Mouse (Mus musculus): ENCODE data around the gene Xrn2.
A peak's percentile ranks its signal among the peaks of the same experiment; 100 is the strongest.

The Xrn2 gene

DNA sequence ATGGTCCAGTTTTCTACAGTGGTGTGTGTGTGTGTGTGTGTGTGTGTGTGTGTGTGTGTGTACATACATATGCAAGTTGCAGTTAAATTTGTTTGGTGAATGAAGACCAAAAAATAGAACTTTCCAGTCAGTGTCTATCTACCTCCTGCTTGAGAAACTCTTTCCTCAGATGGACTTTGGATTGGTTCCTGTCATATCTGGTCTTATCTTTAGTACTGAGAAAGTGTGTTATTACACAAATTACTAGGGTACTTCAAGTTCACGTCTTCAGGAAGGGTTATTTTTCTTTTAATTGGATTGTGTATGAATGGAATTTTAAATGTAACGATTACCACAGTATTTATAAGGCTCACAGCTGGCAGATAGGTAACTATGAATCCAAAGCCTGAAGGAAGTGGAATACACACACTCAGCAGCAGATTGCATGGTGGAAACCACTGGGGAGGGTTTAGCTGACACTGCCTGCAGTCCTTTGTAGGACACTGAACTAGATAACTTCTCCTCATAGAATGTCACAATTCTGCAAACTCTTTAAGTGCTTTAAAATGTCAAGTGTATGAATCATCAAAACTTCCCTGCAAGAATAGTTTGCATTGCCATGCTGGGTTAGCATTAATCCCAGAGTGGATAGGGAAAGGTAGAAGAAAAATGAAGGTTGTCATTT is 40.6 kb downstream of the Xrn2 start:
- DNase-seq (ENCODE audit: low spot score in 2 of 2), result no peak

GRCm38 (mm10) chr2:147067480-147068246 is 54.9 kb downstream of the Xrn2 start:
- DNase-seq (ENCODE audit: low spot score in 2 of 2), result no peak

- no peak for DNase-seq (ENCODE audit: low spot score in 2 of 2)
These were observed 56.3 kb downstream of the Xrn2 start for GRCm38 (mm10) chr2:147069077-147069476.

DNA sequence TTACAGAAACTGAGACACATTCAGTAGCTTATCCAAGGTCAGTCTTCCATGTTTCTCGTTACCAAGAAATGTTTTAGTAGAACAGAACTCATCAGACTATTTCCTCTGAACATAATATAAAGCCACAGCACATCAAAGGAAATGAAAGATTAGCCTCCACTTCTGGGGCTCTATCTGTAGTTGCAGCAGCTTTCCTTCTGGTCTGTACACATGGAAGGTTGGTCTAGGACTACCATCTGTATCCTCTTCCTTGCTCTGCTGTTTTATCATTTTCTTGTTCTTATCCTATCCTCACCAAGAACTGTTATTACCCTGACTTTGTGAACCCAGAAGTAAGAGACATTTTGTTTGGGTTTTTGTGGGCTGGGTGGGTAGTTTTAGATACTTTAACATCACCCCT is 57.5 kb downstream of the Xrn2 start:
- DNase-seq (ENCODE audit: low spot score in 2 of 2), result no peak

GRCm38 (mm10) chr2:147073962-147074361 is 61.2 kb downstream of the Xrn2 start:
- DNase-seq (ENCODE audit: low spot score in 2 of 2), result no peak

DNA sequence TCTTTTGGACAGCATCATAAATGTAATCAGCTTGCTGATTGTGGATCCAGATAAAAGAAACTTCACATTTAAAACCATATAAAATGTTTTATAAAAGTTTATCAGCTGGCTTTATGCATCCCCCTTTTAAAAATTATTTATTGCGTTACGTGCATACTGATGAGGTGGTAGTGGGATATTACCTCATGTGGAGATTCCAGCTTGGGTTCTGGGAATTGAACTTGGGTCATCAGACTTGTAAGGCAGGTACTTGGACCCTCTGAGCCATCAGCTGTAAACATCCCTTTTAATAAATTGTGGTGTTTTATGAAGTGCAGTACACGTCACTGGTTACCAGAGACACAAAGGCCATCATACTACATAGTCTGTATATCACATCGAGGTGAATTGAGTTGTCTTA is 61.6 kb downstream of the Xrn2 start:
- no peak for DNase-seq (ENCODE audit: low spot score in 2 of 2)

DNA sequence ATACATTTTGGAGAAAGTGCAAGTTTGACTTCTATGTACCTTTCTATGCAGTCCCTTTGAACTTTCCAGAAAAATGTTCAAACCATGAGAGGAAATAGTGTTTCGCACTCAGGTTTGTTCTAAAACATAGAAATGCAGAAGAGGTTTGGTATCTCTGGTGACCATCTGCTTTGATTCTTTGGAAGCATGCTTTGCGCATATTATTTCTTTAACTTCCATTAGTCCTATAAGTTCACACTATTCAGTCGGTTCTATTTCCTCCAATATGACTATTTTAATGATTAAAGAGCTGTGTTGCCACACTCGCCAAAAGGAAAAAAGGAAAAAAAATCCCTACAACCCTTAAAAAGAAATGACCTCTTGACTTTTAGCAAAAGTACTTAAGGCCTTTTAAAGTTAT is 69.6 kb downstream of the Xrn2 start:
- no peak for DNase-seq (ENCODE audit: low spot score in 2 of 2)

DNA sequence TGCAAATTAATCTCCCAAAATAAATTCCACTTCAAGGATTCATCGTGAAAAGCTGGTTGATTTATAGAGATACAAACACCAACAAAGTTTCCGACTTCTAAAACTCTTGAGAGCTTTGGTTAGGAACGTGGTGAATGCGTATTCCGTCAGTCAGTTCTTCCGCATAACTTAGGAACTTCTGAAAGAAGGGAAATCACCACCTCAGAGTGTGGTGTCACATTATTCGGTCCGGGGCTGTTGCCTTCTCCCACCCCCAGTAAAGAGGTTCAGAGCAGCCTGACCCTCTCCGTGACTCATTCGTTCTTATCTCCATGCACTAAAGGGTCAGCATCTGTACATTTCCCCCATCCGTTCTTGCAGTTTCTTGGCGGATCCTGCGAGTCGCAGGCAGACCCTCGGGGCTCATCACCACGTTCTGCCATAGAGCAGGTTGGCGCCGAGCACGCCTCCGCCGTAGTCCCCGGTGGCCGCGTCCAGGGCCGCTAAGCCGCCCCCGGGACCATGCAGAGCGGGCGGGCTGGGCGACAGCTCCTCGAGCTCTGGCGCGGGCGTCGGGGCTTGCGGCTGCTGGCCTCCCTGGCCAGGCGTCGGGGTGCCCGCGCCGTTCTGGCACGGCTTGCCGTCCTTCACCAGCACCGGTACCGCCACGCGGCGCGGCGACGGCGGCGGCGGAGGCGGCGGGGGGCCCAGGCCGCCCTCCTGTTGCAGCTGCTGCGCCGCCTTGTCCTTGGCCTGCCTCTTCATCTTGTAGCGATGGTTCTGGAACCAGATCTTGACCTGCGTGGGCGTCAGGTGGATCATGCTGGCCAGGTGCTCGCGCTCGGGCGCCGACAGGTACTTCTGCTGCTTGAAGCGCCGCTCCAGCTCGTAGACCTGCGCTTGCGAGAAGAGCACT is 70.9 kb downstream of the Xrn2 start:
- peak in 1 of 2 experiments; percentile 13 for DNase-seq (ENCODE audit: low spot score in 2 of 2)

DNA sequence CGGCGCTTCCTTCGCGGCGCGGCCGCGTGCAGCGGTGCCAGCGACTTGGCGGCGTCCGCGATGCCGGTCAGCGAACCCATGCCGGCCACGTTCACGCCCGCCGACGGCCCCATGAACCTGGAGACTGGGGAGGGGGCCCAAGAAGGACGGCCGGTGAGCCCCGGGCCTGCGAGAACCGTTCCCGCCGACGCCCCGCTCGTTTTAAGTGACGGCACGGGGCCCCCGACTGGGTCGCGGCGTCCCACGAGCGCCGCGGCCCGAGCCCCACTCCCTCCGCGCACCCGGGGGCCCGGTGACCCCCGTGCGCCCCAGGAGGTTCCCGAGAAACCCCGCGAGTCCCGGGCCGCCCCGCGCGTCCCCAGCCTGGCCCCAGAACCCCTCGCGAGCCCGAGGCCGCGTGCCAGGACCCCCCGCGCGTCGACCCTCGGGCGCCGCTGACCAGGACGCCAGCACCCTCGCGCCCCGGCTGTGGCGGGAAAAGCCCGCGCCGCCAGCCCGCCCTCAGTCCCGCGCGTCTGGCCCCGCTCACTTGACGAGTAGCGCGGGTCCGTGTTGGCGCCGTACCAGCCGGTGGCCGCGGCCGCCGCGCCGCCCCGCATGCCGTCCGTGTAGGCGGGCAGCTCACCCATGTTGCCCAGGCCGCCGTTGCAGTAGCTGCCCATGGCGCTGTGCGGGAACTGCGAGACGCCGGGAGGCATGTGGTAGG is 71.7 kb downstream of the Xrn2 start:
- DNase-seq (ENCODE audit: low spot score in 2 of 2), result peak; percentile 13 to 67

DNA sequence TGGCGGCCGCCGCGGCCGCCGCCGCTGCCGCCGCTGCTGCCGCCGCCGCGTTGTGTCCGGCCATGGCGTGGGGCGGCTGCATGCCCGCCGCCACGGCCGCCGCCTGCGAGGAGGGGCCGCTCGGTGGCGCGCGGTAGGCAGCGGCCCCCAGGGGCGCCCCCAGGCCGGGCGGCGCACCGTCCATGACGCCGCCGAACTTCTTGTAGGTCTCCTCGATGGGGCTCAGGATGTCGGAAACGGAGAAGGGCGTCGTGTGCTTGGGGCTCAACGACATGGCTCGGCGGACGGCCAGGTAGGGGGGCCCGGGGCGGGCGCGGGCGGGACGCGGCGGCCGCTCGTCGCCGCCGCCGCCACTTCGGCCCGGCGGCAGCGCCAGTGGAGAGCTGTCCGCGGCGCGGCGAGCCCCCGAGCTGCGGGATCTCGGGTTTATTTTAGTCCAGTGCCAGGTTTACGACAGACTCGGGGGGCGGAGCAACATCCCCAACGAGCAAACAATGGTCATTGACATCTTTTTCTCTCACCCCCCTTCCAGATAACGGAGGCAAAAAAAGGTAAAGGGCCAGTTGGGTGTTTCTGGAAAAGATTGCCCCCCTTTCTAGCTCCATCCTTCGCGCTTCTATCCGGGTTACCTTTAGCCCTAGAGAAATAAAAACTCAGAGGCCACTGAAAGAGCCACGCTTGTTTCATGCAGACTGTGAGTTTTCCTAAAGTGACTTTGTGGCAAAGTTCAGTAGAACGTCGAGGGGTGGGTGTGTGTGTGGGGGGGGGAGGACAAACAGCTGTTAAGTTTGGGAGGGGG is 72.5 kb downstream of the Xrn2 start, which contains the start of gene Nkx2-4:
Nkx2-4 (minus strand) TSS at position 374 of the 799 bp plus-strand sequence.
- DNase-seq (ENCODE audit: low spot score in 2 of 2), result no peak

GRCm38 (mm10) chr2:147085937-147086336 is 73.1 kb downstream of the Xrn2 start:
- no peak for DNase-seq (ENCODE audit: low spot score in 2 of 2)

DNA sequence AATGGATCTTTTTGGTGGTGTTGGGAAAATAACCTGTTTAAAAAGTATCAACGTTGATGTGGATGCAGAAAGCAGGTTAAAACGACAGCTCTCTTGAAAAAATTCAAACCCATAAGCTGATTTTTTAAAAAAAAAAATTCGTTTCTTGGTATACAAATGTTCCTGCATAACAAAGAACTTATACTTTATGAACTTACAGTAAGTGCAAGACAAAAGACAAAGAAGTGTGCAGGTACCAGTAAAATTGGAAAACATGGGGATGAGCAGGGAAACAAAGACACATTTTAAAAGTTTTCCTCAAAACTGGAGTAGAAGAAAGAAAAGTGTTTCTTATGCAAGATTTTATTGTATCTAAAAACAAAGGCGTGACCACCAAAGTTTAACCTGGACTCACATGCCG is 73.6 kb downstream of the Xrn2 start:
- DNase-seq (ENCODE audit: low spot score in 2 of 2), result no peak

- DNase-seq (ENCODE audit: low spot score in 2 of 2), result no peak
These were observed 106.9 kb downstream of the Xrn2 start for GRCm38 (mm10) chr2:147119736-147120135.

GRCm38 (mm10) chr2:147127366-147127765 is 114.6 kb downstream of the Xrn2 start:
- no peak for DNase-seq (ENCODE audit: low spot score in 2 of 2)

Data from spleen, postnatal 4 days (tissue).